Mouse (Mus musculus) forebrain, embryonic 14.5 days (tissue): ENCODE measurements around the gene Aicda. TPM values are rescaled to one million over a fixed set of nuclear protein-coding genes. Genes with fewer than 3 reads are reported as not detected.

Source experiments
- ATAC-seq: fragments of 200-750 bp; cut with Nextera tagmentation; 2 replicates; pipeline ENCODE4 v1.8.0; 2017; ENCODE audit warnings: mild to moderate bottlenecking, moderate library complexity
- DNase-seq: peaks from one replicate; pipeline ENCODE4 v3.0.0-alpha.2; 2015; ENCODE audit warnings: low spot score
- H3K27ac ChIP-seq: fragments of 300-500 bp; sonication (generic); 2 replicates; pipeline ENCODE4 v1.5.1; 2014; ENCODE audit warnings: low read depth, mild to moderate bottlenecking, control low read depth, low read length, moderate library complexity
- H3K27me3 ChIP-seq: fragments of 300-500 bp; sonication (generic); replicated peaks from 2 replicates; pipeline ENCODE4 v1.6.1; 2014; ENCODE audit warnings: low read length, control low read depth, mixed read lengths; ENCODE audit not compliant: control insufficient read depth, insufficient read depth
- H3K36me3 ChIP-seq: fragments of 300-500 bp; sonication (generic); 2 replicates; pipeline ENCODE4 v1.6.1; 2014; ENCODE audit warnings: low read length, control low read depth; ENCODE audit not compliant: control insufficient read depth, insufficient read depth
- H3K4me1 ChIP-seq: fragments of 300-500 bp; sonication (generic); 2 replicates; pipeline ENCODE4 v1.6.1; 2014; ENCODE audit warnings: antibody characterized with exemption, low read length, control low read depth; ENCODE audit not compliant: control insufficient read depth, insufficient read depth
- H3K4me2 ChIP-seq: fragments of 300-500 bp; sonication (generic); 2 replicates; pipeline ENCODE4 v1.6.1; 2014; ENCODE audit warnings: mild to moderate bottlenecking, control low read depth, low read length
- H3K4me3 ChIP-seq: fragments of 300-500 bp; sonication (generic); 2 replicates; pipeline ENCODE4 v1.5.1; 2014; ENCODE audit warnings: low read depth, low read length, control low read depth
- H3K9ac ChIP-seq: fragments of 300-500 bp; sonication (generic); 2 replicates; pipeline ENCODE4 v1.6.1; 2014; ENCODE audit warnings: mild to moderate bottlenecking, low read length, control low read depth, moderate library complexity
- H3K9me3 ChIP-seq: fragments of 300-500 bp; sonication (generic); replicated peaks from 2 replicates; pipeline ENCODE4 v1.6.1; 2016; ENCODE audit warnings: low read length, control low read depth, mixed read lengths; ENCODE audit not compliant: control insufficient read depth
- WGBS: fragments of 180-500 bp; shearing (Covaris S2); extraction: QIAGEN DNeasy Blood & Tissue Kit; methylation state at CpG from one replicate; pipeline ENCODE4 v1.1.7; 2014; 5-methylcytosine and 5-hydroxymethylcytosine counted together
- polyA plus RNA-seq: library from polyadenylated mRNA; unstranded; fragments of >200 nt; fragmentation: Nextera tagmentation; extraction: Ambion mirVana; gene quantifications from 2 replicates; pipeline ENCODE4 v1.2.1, GENCODE M21; 2014

The Aicda gene
- polyA plus RNA-seq, 1 experiment from 2014 or later: 0.52 TPM

- H3K4me2 ChIP-seq: no peak overlapping the region
- ATAC-seq (no peak), DNase-seq (no peak)
- H3K9me3 ChIP-seq: no peaks in the 10 kb centered on the region
- H3K4me1 ChIP-seq: no peaks in the 10 kb centered on the region
- WGBS: 89% methylated on average over 13 of the region's 13 CpGs
- H3K27ac ChIP-seq: no peak overlapping the region
- H3K27me3 ChIP-seq: no peaks in the 10 kb centered on the region
- no peak overlapping the region for H3K4me3 ChIP-seq
- no peak overlapping the region for H3K9ac ChIP-seq
- no peaks in the 10 kb centered on the region for H3K36me3 ChIP-seq
Observed at GRCm38 (mm10) chr6:122591027-122591758, 37.6 kb downstream of the Aicda start.

- H3K27ac ChIP-seq: no peak overlapping the region
- no peak overlapping the region for H3K9ac ChIP-seq
- no peak overlapping the region for H3K4me3 ChIP-seq
- H3K4me2 ChIP-seq: no peak overlapping the region
- ATAC-seq (no peak), DNase-seq (no peak)
- H3K36me3 ChIP-seq: no peaks in the 10 kb centered on the region
- no peaks in the 10 kb centered on the region for H3K4me1 ChIP-seq
- 86% methylated on average over 2 of the region's 2 CpGs for WGBS
- no peaks in the 10 kb centered on the region for H3K9me3 ChIP-seq
- H3K27me3 ChIP-seq: no peaks in the 10 kb centered on the region
Observed at GRCm38 (mm10) chr6:122592905-122593304, 39.3 kb downstream of the Aicda start.

DNA sequence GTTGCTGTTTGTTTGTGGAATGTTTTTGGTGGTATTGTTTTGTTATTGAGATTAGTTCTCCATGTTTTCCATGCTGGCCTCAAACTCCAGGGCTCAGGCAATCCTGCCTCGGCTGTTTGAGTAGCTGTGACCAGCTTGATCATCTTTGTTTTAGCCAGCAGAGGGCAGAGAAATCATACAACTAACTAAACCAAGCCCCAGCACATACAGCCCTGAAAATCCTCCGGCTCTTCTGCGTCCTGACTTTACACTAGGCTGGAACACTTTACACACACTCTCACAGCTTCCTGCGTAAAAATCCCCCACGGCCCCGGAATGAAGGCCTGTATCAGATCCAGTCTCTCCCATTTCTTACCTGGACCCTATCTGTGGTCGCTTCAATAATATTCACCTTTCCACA is 42.0 kb downstream of the Aicda start:
- no peaks in the 10 kb centered on the region for H3K9me3 ChIP-seq
- H3K9ac ChIP-seq: no peak overlapping the region
- no peak overlapping the region for H3K4me3 ChIP-seq
- ATAC-seq (0 out of 2 replicates have a peak, but pooled peaks have one; percentile 30), DNase-seq (peak; percentile 52)
- H3K27me3 ChIP-seq: no peaks in the 10 kb centered on the region
- no peaks in the 10 kb centered on the region for H3K36me3 ChIP-seq
- WGBS: 36% methylated on average over 7 of the region's 7 CpGs
- no peak overlapping the region for H3K4me2 ChIP-seq
- H3K4me1 ChIP-seq: no peaks in the 10 kb centered on the region
- no peak overlapping the region for H3K27ac ChIP-seq

- Histone ChIP-seq H3K27ac (no peak overlapping the region), H3K36me3 (no peaks in the 10 kb centered on the region), H3K9ac (no peak overlapping the region), H3K4me1 (no peaks in the 10 kb centered on the region), H3K4me3 (no peak overlapping the region), H3K4me2 (no peak overlapping the region), H3K9me3 (no peaks in the 10 kb centered on the region), H3K27me3 (no peaks in the 10 kb centered on the region)
- 91% methylated on average over 7 of the region's 7 CpGs for WGBS
- ATAC-seq: no peak
- DNase-seq: no peak
Observed at GRCm38 (mm10) chr6:122596608-122597007, 43.0 kb downstream of the Aicda start.

- H3K4me2 ChIP-seq: no peak overlapping the region
- H3K27ac ChIP-seq: no peak overlapping the region
- ATAC-seq: no peak
- H3K9me3 ChIP-seq: no peaks in the 10 kb centered on the region
- no peaks in the 10 kb centered on the region for H3K36me3 ChIP-seq
- no peaks in the 10 kb centered on the region for H3K4me1 ChIP-seq
- DNase-seq: no peak
- no peak overlapping the region for H3K4me3 ChIP-seq
- H3K9ac ChIP-seq: no peak overlapping the region
- no peaks in the 10 kb centered on the region for H3K27me3 ChIP-seq
- WGBS: 92% methylated on average over 4 of the region's 4 CpGs
Observed at GRCm38 (mm10) chr6:122598014-122598413, 44.4 kb downstream of the Aicda start.

DNA sequence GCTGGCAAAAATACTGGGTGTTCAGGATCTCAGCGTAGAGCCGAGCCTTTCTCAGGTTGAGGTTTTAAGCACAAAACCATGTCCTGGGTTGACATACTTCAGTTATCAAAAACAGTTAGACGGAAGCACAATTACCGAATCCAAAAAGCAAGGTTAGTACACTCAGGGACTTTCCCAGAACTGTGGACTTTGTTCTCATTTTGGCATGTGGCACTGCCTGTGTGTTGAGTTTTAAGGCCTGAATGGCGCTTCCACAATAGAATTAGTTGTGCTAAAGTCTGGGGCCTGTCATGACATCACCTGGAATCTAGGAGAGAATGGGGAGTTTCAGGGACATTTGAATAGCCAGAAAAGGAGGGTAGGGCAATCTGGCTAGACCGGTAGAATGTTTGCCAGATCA is 44.8 kb downstream of the Aicda start:
- H3K9me3 ChIP-seq: no peaks in the 10 kb centered on the region
- H3K4me1 ChIP-seq: no peaks in the 10 kb centered on the region
- no peak overlapping the region for H3K4me3 ChIP-seq
- H3K27ac ChIP-seq: no peak overlapping the region
- no peaks in the 10 kb centered on the region for H3K36me3 ChIP-seq
- H3K9ac ChIP-seq: no peak overlapping the region
- no peak overlapping the region for H3K4me2 ChIP-seq
- H3K27me3 ChIP-seq: no peaks in the 10 kb centered on the region
- 42% methylated on average over 6 of the region's 6 CpGs for WGBS
- DNase-seq (peak; percentile 55), ATAC-seq (peak; percentile 27; the same call in 1 of the 2 replicates)

DNA sequence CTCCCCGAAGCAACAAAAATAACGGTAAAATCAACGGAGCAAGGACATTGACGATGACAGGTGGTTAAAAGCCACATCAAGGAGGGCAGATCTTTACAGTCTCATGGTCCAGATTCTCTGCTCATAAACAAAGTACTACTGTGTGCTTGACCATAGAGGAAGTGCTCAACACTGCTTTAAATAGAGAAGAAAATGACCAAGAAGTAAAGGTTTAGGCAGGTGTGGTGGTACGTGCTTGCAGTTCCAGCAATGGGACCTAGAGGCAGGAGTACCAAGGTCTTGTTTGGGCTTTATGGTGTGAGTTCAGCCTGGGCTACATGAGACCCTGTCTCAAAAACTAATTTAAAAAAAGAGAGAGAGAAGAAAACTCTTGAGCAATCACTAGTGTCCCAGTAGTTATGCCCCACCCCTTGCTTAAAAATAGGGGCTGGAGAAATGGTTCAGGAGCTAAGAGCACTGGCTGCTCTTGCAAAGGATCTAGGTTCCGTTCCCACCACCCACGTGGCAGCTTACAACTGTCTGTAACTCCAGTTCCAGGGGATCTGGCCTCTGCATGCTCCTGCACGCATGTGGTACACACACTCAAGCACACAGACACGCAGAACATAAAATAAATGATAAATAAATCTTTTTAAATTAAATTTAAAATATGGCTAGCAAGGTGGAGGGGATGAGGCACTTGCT is 45.6 kb downstream of the Aicda start:
- H3K9me3 ChIP-seq: no peaks in the 10 kb centered on the region
- H3K36me3 ChIP-seq: no peaks in the 10 kb centered on the region
- H3K9ac ChIP-seq: no peak overlapping the region
- ATAC-seq (no peak), DNase-seq (no peak)
- WGBS: 91% methylated on average over 9 of the region's 9 CpGs
- no peaks in the 10 kb centered on the region for H3K27me3 ChIP-seq
- no peak overlapping the region for H3K4me2 ChIP-seq
- no peak overlapping the region for H3K4me3 ChIP-seq
- no peaks in the 10 kb centered on the region for H3K4me1 ChIP-seq
- H3K27ac ChIP-seq: no peak overlapping the region

DNA sequence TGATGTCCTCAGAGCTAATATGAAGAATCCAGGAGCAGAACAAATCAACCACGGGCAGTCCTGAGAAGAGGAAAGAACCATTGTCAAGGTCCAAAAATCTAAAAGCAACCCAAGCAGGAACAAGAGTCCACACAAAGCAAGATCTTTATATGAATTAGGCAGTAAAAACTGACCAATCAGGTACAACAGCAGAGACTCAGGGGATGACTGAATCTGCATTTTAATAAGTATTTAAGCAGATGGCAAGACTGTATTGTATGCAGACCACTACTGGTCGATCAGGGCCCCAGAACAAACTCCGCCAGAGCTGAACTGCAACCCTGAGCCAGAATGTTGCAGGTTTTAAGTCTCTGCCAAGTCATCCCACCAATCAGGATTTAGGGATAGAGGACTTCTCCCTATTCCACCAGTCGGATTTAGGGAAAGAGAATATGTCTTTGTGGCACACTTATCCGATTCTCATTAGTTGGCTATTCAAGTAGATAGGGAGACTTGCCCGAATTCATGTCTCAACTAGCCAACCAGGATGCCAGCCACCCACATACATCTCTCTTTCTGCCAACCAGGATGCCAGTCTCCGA is 46.6 kb downstream of the Aicda start:
- Histone ChIP-seq H3K9ac (no peak overlapping the region), H3K27me3 (no peaks in the 10 kb centered on the region), H3K4me3 (no peak overlapping the region), H3K4me2 (no peak overlapping the region), H3K27ac (no peak overlapping the region), H3K36me3 (no peaks in the 10 kb centered on the region), H3K4me1 (no peaks in the 10 kb centered on the region), H3K9me3 (no peaks in the 10 kb centered on the region)
- DNase-seq: peak; percentile 23
- ATAC-seq: no peak
- WGBS: 71% methylated on average over 7 of the region's 7 CpGs

DNA sequence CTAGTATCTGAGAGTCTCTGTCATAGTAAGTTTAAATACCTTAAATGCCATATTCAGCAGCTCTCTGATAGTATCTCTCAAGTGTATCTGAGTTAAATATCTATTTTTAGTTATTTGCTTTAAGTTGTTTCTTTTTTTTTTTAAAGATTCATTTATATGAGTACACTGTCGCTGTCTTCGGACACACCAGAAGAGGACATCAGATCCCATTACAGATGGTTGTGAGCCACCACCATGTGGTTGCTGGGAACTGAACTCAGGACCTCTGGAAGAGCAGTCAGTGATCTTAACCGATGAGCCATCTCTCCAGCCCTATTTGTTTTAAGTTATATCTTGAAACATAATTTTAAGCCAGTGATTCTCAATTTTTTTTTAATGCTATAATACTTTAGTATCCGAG is 47.4 kb downstream of the Aicda start:
- Histone ChIP-seq H3K4me2 (no peak overlapping the region), H3K4me1 (no peaks in the 10 kb centered on the region), H3K36me3 (no peaks in the 10 kb centered on the region), H3K9ac (no peak overlapping the region), H3K9me3 (no peaks in the 10 kb centered on the region), H3K4me3 (no peak overlapping the region), H3K27ac (no peak overlapping the region), H3K27me3 (no peaks in the 10 kb centered on the region)
- no peak for ATAC-seq
- 92% methylated on average over 4 of the region's 4 CpGs for WGBS
- DNase-seq: no peak
